Mouse (Mus musculus) spleen, adult 12 weeks (tissue): ENCODE data around the gene Bud13.
"Not testable (repeated sequence)": the region's sequence is repeated elsewhere in the genome, so short reads cannot be mapped to it uniquely, and the experiment has no call there.

Experiments used
- DNase-seq: peaks from one replicate; pipeline ENCODE4 v3.0.0; 2022; ENCODE audit warnings: low spot score

The Bud13 gene

DNA sequence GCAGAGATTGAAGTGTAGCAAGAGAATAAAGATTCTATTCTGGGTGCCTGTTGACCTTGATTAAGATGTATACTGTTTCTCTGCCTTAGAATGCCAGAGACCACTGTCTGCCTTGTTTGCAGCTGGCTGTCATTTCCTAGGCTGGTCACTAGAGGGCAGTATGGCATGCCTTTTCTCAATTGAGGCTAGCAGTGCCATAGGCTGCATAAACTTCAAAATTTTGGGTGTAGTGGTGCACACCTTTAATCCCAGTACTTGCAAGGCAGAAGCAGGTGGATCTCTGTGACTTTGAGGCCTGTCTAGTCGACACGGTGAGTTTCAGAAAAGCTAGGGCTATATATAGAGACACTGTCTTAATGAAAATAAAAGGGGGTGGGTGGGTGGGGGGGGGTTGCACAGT lies 19.3 kb downstream of the Bud13 start:
- no peak for DNase-seq

DNA sequence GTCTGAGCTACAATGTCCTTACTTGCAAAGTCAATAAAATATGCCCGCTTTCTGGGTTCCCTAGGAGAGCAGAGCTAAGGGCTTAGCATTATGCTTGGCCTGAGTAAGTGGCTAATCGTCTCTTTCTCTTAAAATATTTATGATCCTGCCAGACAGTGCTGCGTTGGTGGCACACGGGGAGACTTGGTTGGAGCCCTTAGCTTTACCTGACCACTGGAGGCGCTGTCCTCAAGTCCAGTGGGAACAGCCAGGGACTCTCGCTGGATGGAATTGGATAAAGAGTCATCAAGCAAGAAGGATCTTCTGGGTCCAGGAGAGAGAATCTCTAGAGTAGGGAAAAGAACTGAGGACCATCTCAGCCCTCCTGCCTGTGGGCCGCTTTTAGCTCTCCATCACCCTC lies 26.3 kb downstream of the Bud13 start:
- DNase-seq: no peak

DNA sequence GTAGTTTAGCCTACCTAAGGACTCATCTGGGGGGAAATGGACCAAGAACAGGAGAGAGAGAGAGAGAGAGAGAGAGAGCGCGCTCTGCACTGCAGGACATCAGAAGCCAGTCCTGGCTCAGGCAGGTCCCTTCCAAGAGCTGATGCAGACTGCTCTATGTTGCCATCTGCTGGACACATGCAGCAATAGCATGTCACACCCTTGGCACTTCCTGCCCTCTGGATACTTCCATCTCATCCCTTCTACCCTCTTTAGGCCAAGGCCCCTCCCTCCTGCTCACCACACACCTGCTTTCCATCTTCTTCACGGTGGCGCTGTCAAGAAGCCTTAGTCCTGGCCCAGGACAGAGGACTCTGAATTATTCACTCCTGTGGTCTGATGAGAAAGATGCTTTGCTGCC lies 31.7 kb downstream of the Bud13 start:
- peak; percentile 29 for DNase-seq

- DNase-seq: no peak
Observed at GRCm38 (mm10) chr9:46314921-46315320, 32.1 kb downstream of the Bud13 start.

- DNase-seq: no peak
Observed at GRCm38 (mm10) chr9:46315807-46316365, 33.1 kb downstream of the Bud13 start.

GRCm38 (mm10) chr9:46316388-46316787 lies 33.6 kb downstream of the Bud13 start:
- DNase-seq: no peak

DNA sequence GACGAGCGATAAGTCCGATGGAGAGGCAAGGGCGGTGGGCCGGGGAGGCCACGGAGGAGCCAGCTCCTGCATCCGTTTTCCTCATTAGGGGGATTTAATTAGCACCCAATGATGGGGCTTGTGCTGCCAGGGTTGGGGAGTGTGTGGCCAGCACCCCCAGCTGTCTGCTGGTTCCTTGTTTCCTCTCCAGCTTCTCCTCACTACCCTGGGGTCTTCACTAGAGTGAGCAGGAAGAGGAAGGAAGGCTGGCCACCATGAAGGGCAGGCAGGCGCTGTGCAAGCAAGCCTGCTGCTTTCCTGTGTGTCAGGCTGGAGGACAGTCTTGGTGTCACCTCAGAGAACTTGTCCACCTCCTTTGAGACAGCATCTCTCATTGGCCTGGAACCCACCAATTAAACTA lies 34.1 kb downstream of the Bud13 start:
- no peak for DNase-seq

DNA sequence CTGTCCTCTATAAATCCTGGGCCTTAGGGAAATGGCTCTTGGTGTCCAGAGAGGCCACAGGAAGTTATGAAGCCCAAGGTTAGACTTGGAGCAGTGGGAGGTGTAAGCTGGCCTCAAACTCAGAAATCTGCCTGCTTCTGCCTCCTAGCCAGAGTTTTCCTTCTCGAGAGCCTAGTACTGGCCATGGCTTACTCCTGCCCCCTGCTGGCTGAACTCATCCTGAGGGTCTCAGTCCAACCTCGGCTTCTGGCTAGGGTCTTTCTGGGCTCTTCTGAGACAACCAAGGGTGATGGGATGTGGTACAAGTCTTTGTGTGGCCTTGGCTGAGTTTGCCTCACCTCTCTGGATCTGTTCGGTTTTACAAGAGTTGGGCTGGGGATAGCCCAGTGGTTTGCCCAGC lies 35.1 kb downstream of the Bud13 start:
- no peak for DNase-seq

GRCm38 (mm10) chr9:46319886-46320285 lies 37.1 kb downstream of the Bud13 start, which contains the start of gene 4931429L15Rik:
Gene 4931429L15Rik, minus strand, starts transcription at chr9:46319986.
- DNase-seq: not testable (repeated sequence)

DNA sequence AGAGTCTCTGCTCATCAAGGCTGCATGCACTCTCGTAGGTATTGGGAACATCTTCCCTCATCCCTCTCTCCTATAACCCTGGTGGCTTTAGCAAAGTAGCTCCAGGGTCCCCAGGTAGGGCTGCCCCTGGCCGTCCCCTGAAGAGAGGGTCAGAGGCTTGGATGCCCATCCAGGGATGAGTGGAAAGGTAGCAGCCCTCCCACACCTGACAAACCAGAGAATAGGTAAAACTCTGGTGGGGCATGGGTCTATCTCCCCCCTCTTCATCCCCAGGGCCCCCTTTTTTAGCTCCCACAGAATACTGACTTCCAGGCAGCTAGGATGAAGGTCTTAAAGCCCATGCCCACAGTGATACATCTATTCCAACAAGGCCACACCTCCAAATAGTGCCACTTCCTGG lies 37.7 kb downstream of the Bud13 start:
- DNase-seq: no peak

DNA sequence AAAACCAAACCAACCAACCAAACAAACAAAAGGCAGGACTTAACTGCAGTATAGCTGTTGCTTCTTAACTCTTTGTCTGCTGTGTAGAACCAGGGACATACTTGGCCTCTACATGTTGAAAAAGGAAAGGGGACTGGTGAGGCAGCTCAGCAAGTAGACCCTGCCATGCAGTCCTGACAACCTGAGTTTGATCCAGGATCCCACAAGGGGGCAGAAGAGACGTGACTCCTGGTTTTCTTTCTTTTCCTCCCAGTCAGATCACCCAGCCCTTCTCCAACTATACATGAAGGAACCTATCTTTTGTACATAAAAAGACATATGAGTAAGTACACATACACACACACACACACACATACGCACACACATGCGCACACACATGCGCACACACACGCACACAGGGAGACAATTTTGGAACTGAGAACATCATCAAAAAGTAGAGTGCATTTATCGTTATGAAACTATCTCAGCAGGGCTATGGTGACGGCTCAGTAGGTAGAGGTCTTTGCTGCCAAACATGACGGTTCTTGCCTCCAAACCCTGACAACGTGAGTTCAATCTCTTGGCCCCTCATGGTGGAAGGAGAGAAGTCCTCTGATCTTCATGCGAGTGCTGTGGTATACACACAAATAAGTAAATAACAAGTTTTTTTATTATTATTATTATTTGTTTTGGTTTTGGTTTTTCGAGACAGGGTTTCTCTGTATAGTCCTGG lies 44.0 kb downstream of the Bud13 start:
- no peak for DNase-seq

- DNase-seq: no peak
Observed at GRCm38 (mm10) chr9:46327706-46328571, 45.1 kb downstream of the Bud13 start.

DNA sequence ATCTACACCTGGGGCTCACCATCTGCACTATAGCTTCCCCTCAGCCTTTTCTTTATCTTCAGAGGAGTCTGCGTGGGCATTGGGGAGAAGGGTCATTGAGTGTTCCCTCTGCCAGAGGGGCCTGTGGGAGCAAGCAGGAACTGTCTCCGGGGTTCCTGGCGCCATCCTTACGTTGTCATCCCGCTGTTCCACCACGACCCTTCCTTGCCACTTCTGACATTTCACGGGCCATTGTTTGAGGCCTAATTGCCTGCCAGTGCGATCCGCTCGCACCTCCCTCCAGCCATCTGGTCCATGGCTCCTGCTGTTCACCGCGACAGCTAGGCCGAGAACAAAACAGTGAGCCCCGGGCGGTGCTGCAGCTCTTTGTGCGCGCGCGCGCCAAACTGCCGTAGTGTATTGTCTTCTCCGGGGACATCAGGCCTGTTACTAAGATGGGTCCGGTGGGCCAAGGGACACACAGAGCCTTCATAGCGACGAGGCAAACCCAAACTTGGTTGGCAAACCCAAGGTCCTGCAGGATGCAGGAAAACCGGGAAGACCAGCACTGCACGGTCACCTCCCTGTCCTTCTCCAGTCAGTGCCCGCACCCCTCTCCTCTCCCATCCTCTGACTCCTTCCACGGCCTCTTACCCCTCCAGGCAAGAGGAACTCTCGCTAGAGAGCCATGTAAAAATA lies 45.9 kb downstream of the Bud13 start:
- no peak for DNase-seq

DNA sequence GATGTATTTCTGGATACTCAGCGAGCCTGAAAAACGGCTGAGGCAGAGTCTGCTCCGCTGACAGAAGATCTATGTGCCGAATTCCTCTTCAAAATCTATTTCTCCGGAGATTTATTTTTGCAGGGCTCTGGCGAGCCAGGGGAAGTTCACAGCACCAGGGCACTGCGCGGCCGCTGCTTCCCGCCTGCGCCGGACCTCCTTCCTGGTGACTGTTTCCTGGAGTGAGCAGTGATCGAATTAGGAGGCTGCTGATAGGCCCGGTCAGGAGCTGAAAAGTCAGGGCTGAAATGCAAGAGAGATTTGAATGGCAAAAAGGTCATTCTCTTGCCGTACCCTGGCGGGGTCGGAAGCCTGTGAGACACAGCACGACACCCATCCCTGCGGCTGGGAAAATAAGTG lies 46.4 kb downstream of the Bud13 start:
- no peak for DNase-seq

DNA sequence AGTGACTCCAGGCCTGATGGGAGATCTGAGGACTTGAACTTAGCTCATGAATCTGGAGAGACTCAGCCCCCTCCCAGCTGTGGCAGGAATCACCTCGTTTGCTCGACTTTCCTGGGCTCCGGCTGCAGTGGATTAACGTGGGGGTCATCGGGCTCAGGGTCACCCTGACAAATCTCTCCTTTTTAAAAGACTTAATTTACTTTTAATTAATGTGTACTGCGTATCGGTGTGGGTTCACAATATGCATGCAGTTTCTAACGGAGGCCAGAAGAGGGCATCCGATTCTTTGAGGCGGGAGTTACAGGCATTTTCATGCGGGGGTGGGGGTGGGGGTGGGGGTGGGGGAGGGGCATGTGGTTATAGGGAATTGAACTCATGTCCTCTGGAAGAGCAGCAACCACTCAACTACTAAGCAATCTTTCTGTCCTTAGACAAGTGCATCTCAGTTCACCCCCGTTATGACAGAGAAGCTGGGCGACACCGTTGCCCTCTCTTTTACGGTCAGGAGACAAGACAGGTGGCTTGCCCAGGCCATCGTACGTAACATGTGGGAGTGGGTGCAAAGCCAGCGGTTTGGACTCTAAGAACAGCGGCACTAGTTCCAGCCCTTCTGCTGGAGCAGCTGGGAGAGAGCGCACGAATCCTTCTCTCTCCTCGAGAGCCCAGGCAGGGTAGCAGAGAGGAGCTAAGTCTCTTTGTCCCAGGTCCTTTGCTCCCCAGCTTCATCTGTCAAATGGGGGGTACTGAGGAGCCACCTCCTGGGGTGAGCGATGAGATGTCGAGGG lies 47.2 kb downstream of the Bud13 start:
- DNase-seq: no peak

- DNase-seq: no peak
Observed at GRCm38 (mm10) chr9:46330586-46330895, 47.7 kb downstream of the Bud13 start.

GRCm38 (mm10) chr9:46331301-46331700 lies 48.5 kb downstream of the Bud13 start:
- no peak for DNase-seq

DNA sequence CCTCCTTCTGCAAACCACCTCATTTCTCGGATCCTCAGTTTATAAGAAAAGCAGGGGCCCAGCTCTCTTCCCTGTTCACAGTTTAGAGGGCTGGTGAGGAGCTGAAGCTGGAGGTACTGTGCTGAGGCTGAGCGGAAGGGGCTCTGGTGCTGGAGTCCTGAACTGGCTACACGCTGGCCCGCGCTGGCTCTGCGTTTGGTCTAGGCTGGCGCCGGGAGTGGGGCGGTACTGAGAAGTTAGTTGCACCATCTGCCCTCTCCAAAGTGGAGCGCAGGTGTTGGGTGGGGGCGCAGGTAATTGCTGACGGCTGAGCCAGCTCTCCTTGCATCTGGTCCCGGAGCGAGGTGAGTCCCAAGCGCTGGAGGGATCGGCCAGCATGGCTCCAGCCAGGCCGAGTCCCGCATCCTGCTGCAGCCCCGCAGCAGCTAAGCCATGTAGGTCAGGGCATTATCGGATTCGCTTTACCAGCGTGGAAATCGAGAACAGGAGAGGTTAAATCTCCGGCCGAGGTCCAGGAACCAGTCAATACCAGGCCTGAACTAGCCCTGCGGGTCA lies 51.7 kb downstream of the Bud13 start:
- DNase-seq: no peak

GRCm38 (mm10) chr9:46335461-46335995 lies 52.7 kb downstream of the Bud13 start:
- no peak for DNase-seq

GRCm38 (mm10) chr9:46336294-46336693 lies 53.5 kb downstream of the Bud13 start:
- DNase-seq: not testable (repeated sequence)

GRCm38 (mm10) chr9:46337331-46337730 lies 54.5 kb downstream of the Bud13 start:
- no peak for DNase-seq
